Mouse (Mus musculus): ENCODE data around the gene Grk1. TPM values are rescaled to one million over a fixed set of nuclear protein-coding genes. Genes with fewer than 3 reads are reported as not detected.

Gene Grk1
- polyA plus RNA-seq, 2 experiments from 2014 or later, result not detected

Other genes starting within 250 kb of the Grk1 start
- gene Lamp1, start 245.9 kb upstream of the Grk1 start, polyA plus RNA-seq (2017; shearing (Covaris generic)), result 10 to 100 TPM; 12.6 to 25.2 TPM
- 1 to 10 TPM; 2.8 to 3.2 TPM for gene Grtp1, start 204.5 kb upstream of the Grk1 start, polyA plus RNA-seq (2017; shearing (Covaris generic))
- gene Adprhl1, start 150.9 kb upstream of the Grk1 start, polyA plus RNA-seq (2017; shearing (Covaris generic)), result under 1 TPM in 1 of 2 experiments, not detected in 1; 0.12 TPM
- gene Dcun1d2, start 117.0 kb upstream of the Grk1 start, polyA plus RNA-seq (2017; shearing (Covaris generic)), result 10 to 100 TPM; 23.6 to 27.6 TPM
- 10 to 100 TPM; 26.8 to 32.8 TPM for gene Tmco3, start 116.9 kb upstream of the Grk1 start, polyA plus RNA-seq (2017; shearing (Covaris generic))
- 10 to 100 TPM; 31.5 to 46.6 TPM for gene Tfdp1, start 66.3 kb upstream of the Grk1 start, polyA plus RNA-seq (2017; shearing (Covaris generic))
- not detected for gene Atp4b, start 8.3 kb upstream of the Grk1 start, polyA plus RNA-seq (2017; shearing (Covaris generic))
- gene Tmem255b, start 30.1 kb downstream of the Grk1 start, polyA plus RNA-seq (2017; shearing (Covaris generic)), result not detected
- not detected for gene Gas6, start 89.4 kb downstream of the Grk1 start, polyA plus RNA-seq (2017; shearing (Covaris generic))
- gene 1700029H14Rik, start 157.4 kb downstream of the Grk1 start, polyA plus RNA-seq (2017; shearing (Covaris generic)), result under 1 TPM in 1 of 2 experiments, not detected in 1; 0.30 TPM

Data from CD4-positive, CD25-positive, alpha-beta regulatory T cell, adult 4 months (primary cell).